Mouse (Mus musculus) midbrain, embryonic 10.5 days (tissue): Measurements from ENCODE around the gene Trpm2. TPM values are rescaled to one million over a fixed set of nuclear protein-coding genes. Genes with fewer than 3 reads are reported as not detected.
A peak's percentile ranks its signal among the peaks of the same experiment; 100 is the strongest.

Experiments
- DNase-seq: peaks from one replicate; pipeline ENCODE4 v3.0.0-alpha.2; 2017; ENCODE audit warnings: low spot score
- H3K27ac ChIP-seq: fragments of 300-500 bp; sonication (generic); replicated peaks from 2 replicates; pipeline ENCODE4 v1.5.1; 2016; ENCODE audit warnings: mild to moderate bottlenecking
- H3K27me3 ChIP-seq: fragments of 300-500 bp; sonication (generic); 2 replicates; pipeline ENCODE4 v1.6.1; 2016; ENCODE audit warnings: low read depth, mild to moderate bottlenecking; ENCODE audit not compliant: poor library complexity, severe bottlenecking
- H3K36me3 ChIP-seq: fragments of 300-500 bp; sonication (generic); 2 replicates; pipeline ENCODE4 v1.6.1; 2016; ENCODE audit warnings: mild to moderate bottlenecking, moderate library complexity
- H3K4me1 ChIP-seq: fragments of 300-500 bp; sonication (generic); 2 replicates; pipeline ENCODE4 v1.6.1; 2016
- H3K4me3 ChIP-seq: fragments of 300-500 bp; sonication (generic); 2 replicates; pipeline ENCODE4 v1.5.1; 2016; ENCODE audit warnings: mild to moderate bottlenecking, moderate library complexity
- H3K9me3 ChIP-seq: fragments of 300-500 bp; sonication (generic); replicated peaks from 2 replicates; pipeline ENCODE4 v1.6.1; 2016; ENCODE audit warnings: mild to moderate bottlenecking
- WGBS: fragments of 180-500 bp; shearing (Covaris S2); methylation state at CpG from one replicate; pipeline ENCODE4 v1.1.7; 2016; 5-methylcytosine and 5-hydroxymethylcytosine counted together
- polyA plus RNA-seq: library from polyadenylated mRNA; unstranded; fragments of >200 nt; fragmentation: Nextera tagmentation; extraction: Ambion mirVana; gene quantifications from 2 replicates; pipeline ENCODE4 v1.2.1, GENCODE M21; 2016

The Trpm2 gene
- polyA plus RNA-seq, 1 experiment from 2014 or later = 0.84 TPM

DNA sequence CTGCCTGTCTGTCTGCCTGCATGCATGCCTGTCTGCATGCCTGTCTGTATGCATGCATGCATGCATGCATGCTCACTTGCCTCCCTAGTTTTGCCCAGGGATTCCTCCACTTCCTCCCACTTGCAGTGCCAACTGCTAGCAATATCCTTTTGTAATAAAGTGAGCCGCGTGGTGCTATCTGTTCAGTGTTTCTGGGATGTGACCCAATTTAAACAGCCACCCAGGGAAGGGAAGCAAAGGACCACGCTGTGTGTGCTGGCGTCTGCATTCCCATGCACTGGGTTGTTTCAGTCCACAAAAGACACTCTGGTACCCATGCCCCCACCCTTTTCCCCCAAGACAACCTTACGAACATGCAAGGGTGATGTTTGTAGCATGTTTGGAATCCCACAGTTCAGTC is 49.4 kb downstream of the Trpm2 start:
- Histone ChIP-seq H3K9me3 (no peaks in the 10 kb centered on the region), H3K36me3 (no peaks in the 10 kb centered on the region), H3K27me3 (no peaks in the 10 kb centered on the region), H3K4me3 (no peak overlapping the region), H3K4me1 (no peaks in the 10 kb centered on the region), H3K27ac (no peak overlapping the region)
- DNase-seq = no peak
- WGBS = 87% methylated on average over 5 of the region's 5 CpGs

DNA sequence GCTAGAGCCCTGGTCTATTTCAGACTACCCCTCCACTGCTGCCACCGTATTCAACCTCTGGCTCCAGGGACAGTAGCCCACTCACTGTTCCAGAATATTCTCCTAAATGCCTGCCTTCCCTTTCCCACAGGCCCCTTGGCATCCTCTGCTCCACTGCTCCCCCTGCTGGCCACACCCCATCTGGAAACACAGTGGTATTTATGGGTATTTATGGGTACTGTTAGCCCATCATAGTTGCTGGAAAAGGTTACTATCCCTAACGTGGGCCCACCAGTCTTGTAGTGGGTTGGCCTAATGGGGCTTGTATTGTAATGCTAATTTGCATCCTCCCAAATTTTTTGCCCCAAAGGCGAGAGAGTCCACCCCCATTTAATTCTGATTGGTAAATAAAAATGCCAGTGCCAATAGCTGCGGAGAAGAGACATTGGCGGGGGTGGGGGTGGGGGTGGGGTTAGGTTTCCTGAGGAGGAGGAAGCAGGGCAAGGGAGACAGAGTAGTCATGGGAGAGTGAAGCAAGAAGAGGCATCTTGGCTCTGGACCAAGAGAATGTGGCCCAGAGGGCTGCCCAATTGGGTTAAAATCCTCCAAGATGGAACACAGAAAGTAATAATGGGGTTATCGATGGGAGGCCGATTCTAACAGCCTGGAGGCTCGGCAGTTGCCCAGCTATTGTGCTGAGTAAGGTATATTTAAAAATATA is 53.6 kb downstream of the Trpm2 start:
- peak; percentile 43 for DNase-seq
- Histone ChIP-seq H3K4me3 (no peak overlapping the region), H3K27ac (no peak overlapping the region), H3K36me3 (no peaks in the 10 kb centered on the region), H3K9me3 (no peaks in the 10 kb centered on the region), H3K4me1 (no peaks in the 10 kb centered on the region), H3K27me3 (no peaks in the 10 kb centered on the region)
- 65% methylated on average over 8 of the region's 8 CpGs for WGBS

DNA sequence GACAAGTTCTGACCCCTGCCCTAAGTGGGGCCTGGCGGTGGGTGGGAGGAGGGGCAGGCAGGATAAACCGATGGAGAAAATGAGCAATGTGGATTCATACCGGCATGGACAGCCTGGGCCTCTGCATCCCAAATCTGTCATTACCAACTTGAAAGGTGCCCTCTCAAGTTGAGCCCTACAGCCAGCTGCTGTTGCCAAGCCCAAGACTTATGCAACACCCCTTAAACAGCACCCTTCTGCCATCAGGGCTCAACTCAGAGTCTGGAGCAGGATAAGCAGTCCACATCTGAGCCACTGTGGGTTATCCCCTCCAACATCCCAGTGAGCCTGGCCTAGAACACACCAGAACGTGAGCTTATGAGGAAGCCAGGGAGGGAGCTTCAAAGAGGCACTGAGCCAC is 57.1 kb downstream of the Trpm2 start:
- Histone ChIP-seq H3K4me1 (no peaks in the 10 kb centered on the region), H3K36me3 (no peaks in the 10 kb centered on the region), H3K4me3 (no peak overlapping the region), H3K27me3 (no peaks in the 10 kb centered on the region), H3K27ac (no peak overlapping the region), H3K9me3 (no peaks in the 10 kb centered on the region)
- WGBS = 82% methylated on average over 4 of the region's 4 CpGs
- no peak for DNase-seq

DNA sequence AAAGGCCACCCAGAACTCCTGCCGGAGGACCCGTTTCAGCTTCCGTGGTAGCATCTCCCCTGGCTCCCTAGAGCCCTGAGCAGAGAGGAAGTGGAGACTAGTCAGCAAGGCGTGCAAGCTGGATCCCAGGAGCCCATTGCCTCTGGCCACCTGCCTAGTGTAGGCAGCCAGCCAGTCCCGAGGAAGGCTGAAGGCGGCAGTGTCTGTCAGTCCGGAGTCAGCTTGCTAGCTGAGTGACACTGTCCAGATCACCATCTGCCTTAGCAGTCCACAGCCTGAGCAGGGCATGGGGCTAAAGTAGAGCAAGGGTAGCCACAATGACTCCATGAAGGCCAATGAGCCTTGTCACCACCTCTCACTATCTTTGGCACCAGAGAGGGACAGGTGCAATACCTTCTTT is 57.8 kb downstream of the Trpm2 start:
- WGBS = 89% methylated on average over 7 of the region's 7 CpGs
- Histone ChIP-seq H3K27ac (no peak overlapping the region; the same call in 1 of the 2 replicates), H3K4me1 (no peaks in the 10 kb centered on the region)

DNA sequence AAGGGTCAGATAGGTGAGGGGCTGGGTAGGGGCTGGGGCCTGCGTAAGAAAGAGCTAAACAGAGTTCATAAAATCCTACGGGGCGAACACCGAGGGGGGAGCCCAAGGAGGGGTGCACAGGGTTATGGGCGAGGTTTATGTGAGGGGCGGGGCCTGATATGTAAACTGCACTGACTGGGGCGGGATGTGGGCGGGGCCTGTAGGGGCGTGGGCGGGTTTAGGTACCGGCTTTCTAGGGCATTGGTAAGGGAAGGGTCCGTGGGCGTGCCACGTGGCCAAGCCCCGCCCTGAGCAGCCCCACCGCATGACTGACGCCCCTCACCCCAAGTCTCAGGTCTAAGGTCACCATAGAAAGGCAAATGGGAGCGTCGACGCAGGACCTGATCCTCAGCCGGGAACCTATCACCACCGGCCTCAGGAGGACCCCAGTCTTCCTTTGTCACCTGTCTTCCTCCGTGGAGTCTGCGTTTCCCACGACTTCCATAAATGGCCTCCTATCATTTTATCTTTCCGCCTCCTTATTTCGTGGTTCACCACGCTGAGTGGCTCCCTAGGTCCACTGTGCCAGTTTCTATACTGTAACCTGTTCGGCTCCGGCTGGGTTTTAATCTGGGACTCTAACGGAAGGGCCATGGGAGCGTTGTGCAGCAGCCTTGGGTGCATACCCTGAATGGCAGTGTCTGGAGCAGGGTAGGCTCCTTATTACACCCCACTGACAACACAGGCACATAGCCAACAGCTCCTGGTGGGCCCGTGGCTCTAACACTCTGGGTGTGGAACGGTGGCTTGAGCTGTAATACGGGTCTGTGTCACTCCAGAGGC is 67.3 kb downstream of the Trpm2 start:
- DNase-seq = peak; percentile 82
- Histone ChIP-seq H3K9me3 (no peaks in the 10 kb centered on the region), H3K27ac (peak overlapping the region; percentile 77), H3K4me1 (peaks cover 24% of the 10 kb centered on the region), H3K27me3 (peaks cover 27% of the 10 kb centered on the region), H3K4me3 (peak overlapping the region; percentile 69), H3K36me3 (no peaks in the 10 kb centered on the region)
- WGBS = 6% methylated on average over 35 of the region's 35 CpGs

More for the DNA sequence above, 57.8 kb downstream of the Trpm2 start:
- H3K36me3 ChIP-seq = no peaks in the 10 kb centered on the region
- H3K27me3 ChIP-seq = no peaks in the 10 kb centered on the region
- H3K4me3 ChIP-seq = no peak overlapping the region
- no peaks in the 10 kb centered on the region for H3K9me3 ChIP-seq
- DNase-seq = no peak

DNA sequence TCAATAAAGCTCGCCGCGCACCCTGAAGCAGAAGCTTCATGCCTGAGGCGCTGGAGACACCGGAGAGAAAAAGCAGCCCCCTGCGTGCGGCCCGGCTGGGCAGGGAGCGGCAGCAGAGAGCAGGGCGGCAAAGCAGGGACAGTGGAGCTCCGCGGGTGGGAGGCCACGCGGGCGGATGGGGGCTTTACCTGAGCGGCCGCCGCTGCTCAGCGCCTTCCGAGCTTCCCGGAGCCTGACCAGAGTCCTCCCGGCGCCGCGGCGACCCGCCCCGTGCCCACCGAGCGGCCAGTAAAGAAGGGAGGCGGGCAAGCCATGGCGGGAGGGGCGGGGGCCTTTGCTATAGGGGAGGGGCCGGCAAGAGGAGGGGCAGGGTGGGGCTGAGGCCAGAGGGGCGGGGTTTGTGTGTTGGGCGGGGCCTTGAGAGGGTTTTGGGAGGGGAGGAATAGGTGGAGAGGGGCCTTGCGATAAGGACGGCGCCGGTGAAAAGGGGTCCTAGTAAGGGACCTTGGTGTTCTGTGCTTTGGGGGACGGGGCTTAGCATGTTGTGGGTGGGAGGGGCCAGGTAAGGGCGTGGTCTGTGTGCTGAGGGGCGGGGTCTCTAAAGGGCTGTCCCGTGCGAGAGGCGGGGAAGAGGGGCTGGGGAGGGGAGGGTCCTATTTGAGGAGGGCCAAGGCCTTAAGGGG is 68.0 kb downstream of the Trpm2 start, which contains the start of gene Lrrc3:
Gene Lrrc3 (minus strand): TSS at position 326 of the 683 bp plus-strand sequence.
- peak; percentile 83 for DNase-seq
- H3K36me3 ChIP-seq = no peaks in the 10 kb centered on the region
- peaks cover 24% of the 10 kb centered on the region for H3K4me1 ChIP-seq
- under 1% methylated on average over 46 of the region's 46 CpGs for WGBS
- H3K9me3 ChIP-seq = no peaks in the 10 kb centered on the region
- H3K27ac ChIP-seq = peak within 1 kb of the TSS; percentile 77
- peaks cover 27% of the 10 kb centered on the region for H3K27me3 ChIP-seq
- peak within 1 kb of the TSS; percentile 69 for H3K4me3 ChIP-seq

DNA sequence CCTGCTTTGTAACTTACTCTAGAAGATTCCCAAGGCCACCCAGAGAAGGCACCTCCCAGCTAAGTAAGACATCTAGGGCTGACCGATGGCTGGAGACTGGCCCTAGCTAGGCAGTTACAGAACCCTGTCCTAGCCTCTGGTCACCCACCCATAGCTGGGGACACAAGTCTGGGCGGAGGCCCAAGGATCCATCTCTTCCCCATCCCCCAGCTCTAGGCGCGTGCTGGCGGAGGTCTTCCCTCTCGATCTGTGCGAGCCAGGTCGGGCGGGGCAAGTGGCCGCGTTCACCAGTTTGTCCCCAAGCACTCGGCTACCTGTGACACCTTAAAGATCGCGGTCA is 68.5 kb downstream of the Trpm2 start:
- no peaks in the 10 kb centered on the region for H3K9me3 ChIP-seq
- peaks cover 27% of the 10 kb centered on the region for H3K27me3 ChIP-seq
- no peak for DNase-seq
- peak overlapping the region; percentile 77 for H3K27ac ChIP-seq
- H3K4me1 ChIP-seq = peaks cover 24% of the 10 kb centered on the region
- H3K36me3 ChIP-seq = no peaks in the 10 kb centered on the region
- peak overlapping the region; percentile 69 for H3K4me3 ChIP-seq
- 3% methylated on average over 14 of the region's 14 CpGs for WGBS

DNA sequence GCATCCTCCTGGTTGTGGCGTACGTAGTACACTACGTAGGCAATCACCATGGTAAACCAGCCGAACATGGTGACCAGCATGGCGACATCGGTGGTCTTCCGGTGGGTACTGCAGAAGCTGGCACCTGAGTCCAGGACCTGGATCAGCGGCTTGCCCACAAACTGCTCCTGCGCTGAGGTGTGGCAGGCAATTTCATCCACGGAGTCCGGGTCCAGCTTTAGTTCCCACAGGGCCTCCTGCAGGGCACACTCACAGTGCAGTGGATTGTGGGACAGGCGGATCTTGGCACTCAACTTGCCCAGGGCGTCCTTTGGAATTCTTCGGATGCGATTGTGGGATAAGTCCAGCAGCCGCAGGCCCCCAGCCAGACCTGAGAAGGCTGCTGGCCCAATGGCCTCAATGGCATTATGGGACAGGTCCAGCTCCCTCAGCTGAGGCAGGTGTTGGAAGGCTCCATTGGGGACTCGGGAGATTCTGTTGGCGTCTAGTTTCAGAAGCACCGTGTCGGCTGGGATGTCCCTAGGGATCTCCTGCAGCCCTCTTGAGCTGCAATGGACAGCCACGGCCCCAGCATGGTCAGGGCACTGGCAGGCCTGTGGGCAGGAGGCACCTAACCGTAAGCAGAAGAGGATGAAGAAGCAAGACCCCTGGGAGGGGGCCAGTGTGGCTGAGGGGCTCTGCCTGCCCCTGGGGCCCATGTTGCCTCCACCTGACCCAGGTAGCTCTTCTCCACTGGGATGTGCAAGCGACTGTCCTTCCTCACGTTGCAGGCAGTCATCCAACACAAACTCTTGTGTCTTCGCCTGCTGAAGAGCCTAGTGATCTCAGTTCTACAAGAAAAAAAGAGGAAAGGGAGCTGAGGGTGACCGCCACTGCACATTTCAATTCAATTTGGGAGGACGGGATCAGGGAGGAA is 69.2 kb downstream of the Trpm2 start:
- Histone ChIP-seq H3K27ac (no peak overlapping the region), H3K27me3 (peaks cover 27% of the 10 kb centered on the region), H3K4me1 (peaks cover 29% of the 10 kb centered on the region), H3K9me3 (no peaks in the 10 kb centered on the region), H3K36me3 (no peaks in the 10 kb centered on the region), H3K4me3 (peak overlapping the region; percentile 69)
- 88% methylated on average over 27 of the region's 27 CpGs for WGBS
- no peak for DNase-seq

DNA sequence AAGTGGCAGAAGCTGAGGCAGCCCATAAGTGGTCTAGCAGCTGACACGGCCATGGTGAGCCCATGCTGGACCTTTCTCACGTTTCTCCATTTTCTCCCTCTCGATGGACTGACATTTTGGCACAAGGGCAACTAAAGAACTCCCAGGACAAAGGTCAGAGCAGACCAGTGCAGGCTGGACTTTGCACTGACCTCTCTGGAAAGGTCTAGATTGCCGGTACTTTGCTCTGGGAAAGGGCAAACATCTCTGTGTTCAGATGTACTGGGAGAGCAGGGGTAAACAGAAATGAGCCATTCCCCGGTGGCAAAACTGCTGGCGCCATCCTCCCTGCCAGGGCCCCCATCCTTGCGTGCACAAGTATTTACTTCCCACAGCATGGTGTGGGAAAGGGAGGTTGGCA is 70.2 kb downstream of the Trpm2 start:
- Histone ChIP-seq H3K36me3 (no peaks in the 10 kb centered on the region), H3K4me1 (peaks cover 38% of the 10 kb centered on the region), H3K27ac (no peak overlapping the region), H3K4me3 (no peak overlapping the region), H3K9me3 (no peaks in the 10 kb centered on the region), H3K27me3 (peaks cover 27% of the 10 kb centered on the region)
- 85% methylated on average over 7 of the region's 7 CpGs for whole genome bisulfite sequencing
- DNase-seq = no peak

DNA sequence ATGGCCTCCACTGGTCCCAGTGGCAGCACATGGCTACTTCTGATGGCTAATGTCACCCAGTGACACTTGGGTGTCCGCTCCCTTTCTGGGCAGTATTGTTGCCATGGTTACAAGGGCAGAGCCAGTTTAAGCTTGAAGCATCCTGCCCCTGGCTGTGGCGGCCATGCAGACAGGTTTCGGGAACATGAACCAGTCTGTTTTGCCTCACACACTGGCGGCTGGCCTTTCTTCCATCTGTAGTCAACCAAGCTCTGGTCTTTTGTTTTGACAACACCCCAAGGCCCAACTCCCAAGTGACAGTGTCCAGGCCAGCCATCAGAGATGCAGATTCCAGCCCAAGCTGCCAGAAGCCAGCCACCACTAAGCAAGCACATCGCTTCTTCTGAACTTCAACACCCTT is 74.8 kb downstream of the Trpm2 start:
- Histone ChIP-seq H3K4me3 (no peak overlapping the region), H3K9me3 (no peaks in the 10 kb centered on the region), H3K27ac (no peak overlapping the region), H3K27me3 (peaks cover 8% of the 10 kb centered on the region), H3K36me3 (no peaks in the 10 kb centered on the region), H3K4me1 (peaks cover 15% of the 10 kb centered on the region)
- WGBS = 59% methylated on average over 5 of the region's 5 CpGs
- DNase-seq = no peak

DNA sequence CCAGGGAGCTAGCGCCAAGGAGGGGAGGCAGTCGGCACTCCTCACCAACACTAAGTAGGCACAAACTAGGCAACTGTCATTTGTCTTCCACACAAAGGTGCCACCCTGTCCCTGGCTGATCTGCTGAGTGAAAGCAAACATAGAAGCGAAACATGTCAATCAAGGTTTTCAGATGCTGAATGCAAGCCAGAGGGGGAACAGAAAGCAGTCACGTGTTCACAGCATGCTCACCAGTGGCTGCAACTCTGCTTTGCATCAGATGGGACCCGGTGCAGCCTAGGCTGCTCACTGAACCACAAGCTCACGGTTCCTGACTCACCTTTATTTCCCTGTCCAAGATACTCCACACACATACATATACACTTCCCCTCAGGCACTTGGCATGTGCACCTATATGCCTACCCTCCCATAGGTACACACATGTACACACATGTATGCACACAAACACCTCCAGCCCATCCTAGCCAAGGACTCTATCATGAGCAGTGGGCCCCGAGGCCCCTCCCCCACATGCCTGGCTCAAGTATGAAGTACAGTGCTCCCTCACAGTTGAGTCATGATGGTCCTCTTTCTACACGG is 79.3 kb downstream of the Trpm2 start:
- Histone ChIP-seq H3K27me3 (no peaks in the 10 kb centered on the region), H3K4me3 (no peak overlapping the region), H3K4me1 (peaks cover 9% of the 10 kb centered on the region), H3K36me3 (no peaks in the 10 kb centered on the region), H3K9me3 (no peaks in the 10 kb centered on the region; the same call in 1 of the 2 replicates), H3K27ac (no peak overlapping the region)
- WGBS = 88% methylated on average over 8 of the region's 8 CpGs
- no peak for DNase-seq
